Mouse (Mus musculus) kidney, adult 2 months (tissue): ENCODE measurements around the gene Slc45a1. TPM values are rescaled to one million over a fixed set of nuclear protein-coding genes. Genes with fewer than 3 reads are reported as not detected.

ENCODE experiments used
- DNase-seq: peaks from one replicate; pipeline ENCODE4 v3.0.0; 2021
- H3K27ac ChIP-seq: fragments of 200-500 bp; 2 replicates; pipeline ENCODE4 v1.5.1; 2012; ENCODE audit warnings: low read depth, low read length, control low read depth, inconsistent platforms; ENCODE audit not compliant: insufficient read depth
- H3K27me3 ChIP-seq: fragments of 200-500 bp; replicated peaks from 2 replicates; pipeline ENCODE4 v1.6.1; 2012; ENCODE audit warnings: mild to moderate bottlenecking, moderate library complexity, low read length, inconsistent platforms; ENCODE audit not compliant: control insufficient read depth, insufficient read depth
- H3K36me3 ChIP-seq: fragments of 200-500 bp; 2 replicates; pipeline ENCODE4 v1.6.1; 2012; ENCODE audit warnings: mild to moderate bottlenecking, moderate library complexity, low read length, inconsistent platforms; ENCODE audit not compliant: control insufficient read depth, insufficient read depth
- H3K4me1 ChIP-seq: fragments of 200-500 bp; 2 replicates; pipeline ENCODE4 v1.6.1; 2011; ENCODE audit warnings: low read length; ENCODE audit not compliant: control insufficient read depth, insufficient read depth
- H3K4me3 ChIP-seq: fragments of 200-500 bp; 2 replicates; pipeline ENCODE4 v1.5.1; 2011; ENCODE audit warnings: mild to moderate bottlenecking, low read depth, low read length, control low read depth; ENCODE audit not compliant: insufficient read depth
- CTCF ChIP-seq: fragments of 200-500 bp; conservative IDR thresholded peaks from 2 replicates; pipeline ENCODE4 v1.5.1; 2011; ENCODE audit warnings: low read depth, mild to moderate bottlenecking, control low read depth, low read length, moderate library complexity, mixed read lengths; ENCODE audit not compliant: insufficient read depth, insufficient read length
- POLR2A ChIP-seq: fragments of 200-500 bp; IDR thresholded peaks from one replicate; pipeline ENCODE4 v1.6.1; 2011; ENCODE audit warnings: low read depth, low read length, control low read depth
- WGBS: fragments of 180-500 bp; shearing (Covaris S2); methylation state at CpG from one replicate; pipeline ENCODE4 v1.1.7; 2018; 5-methylcytosine and 5-hydroxymethylcytosine counted together
- polyA plus RNA-seq: library from polyadenylated mRNA; depleted of rRNA; stranded (reverse); fragments of >200 nt; gene quantifications from 2 replicates; pipeline ENCODE4 v1.2.3, GENCODE M21; 2012; rRNA removed

The Slc45a1 gene
- polyA plus RNA-seq = 0.08 and 0.17 TPM in 2 replicates

DNA sequence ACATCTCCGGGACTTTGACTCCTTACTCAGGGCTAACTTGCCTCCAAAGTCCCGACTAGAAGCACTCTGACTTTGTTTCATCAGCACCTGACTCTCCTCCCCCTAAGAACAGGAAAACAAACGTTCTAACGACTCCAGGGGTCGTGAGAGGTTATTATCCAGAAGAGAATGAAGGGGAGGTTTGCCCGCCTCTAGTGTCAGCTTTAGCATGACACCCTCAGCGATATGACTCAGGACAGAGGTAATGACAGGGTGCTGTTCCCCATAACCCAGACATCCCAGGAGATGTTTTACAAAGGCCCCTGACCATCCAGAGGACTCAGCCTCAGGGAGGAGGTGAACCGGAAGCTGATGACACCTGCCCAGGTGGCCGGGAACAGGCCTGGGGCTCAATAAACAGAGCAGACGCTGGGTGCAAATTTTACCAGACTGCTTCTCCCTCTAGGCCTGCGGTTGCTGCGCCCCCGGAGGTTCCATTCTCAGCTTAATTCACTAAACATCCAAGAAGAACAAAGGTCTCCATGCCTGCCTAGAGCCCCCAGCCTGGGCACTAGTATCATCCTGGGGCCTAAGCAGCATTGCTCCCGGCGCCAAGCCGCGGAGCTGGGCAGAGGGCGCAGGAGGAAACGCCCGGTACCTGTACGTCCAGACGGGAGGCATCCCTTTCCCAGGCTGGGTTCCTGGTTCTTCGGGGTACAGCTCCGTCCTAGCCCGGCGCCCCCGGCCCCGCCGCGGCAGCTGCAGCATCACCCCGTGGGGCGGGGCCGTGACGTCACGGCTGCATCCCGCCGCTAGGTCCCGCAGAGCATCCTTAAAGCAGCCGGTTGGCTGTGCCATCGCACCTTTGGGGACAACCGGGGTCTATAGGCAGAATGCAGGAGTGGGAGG is at the start of gene Slc45a1:
Gene Slc45a1 (minus strand): TSS at position 785 of the 888 bp plus-strand sequence.
- H3K4me3 ChIP-seq = no peak within 1 kb of the TSS
- no peak for TF ChIP-seq POLR2A
- TF ChIP-seq CTCF = no peak
- 15% methylated on average over 41 of the region's 41 CpGs for WGBS

DNA sequence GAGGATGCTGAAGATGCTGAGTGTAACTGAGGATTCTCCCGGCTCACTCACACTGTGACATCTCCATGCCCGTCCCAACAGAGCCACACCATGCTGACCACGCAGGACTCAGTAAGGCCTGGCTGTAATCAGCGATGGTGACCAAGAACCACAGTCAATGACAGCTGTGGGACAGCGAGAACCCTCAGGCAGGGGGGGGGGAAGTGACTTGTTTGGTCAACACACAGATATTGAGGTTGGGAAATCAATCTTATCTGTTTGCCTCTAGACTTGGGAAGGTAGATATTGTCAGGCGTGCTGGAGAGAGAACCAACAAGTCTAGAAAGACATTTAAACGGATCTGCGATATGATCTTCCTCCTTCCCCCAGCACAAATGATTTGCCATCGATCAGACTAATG is 48.9 kb upstream of the Slc45a1 start:
- peaks cover 3% of the 10 kb centered on the region for H3K4me1 ChIP-seq
- no peak overlapping the region for H3K27ac ChIP-seq
- H3K27me3 ChIP-seq = no peaks in the 10 kb centered on the region
- H3K4me3 ChIP-seq = no peak overlapping the region
- DNase-seq = no peak
- no peaks in the 10 kb centered on the region for H3K36me3 ChIP-seq
- WGBS = 97% methylated on average over 9 of the region's 9 CpGs
- no peak for TF ChIP-seq POLR2A
- no peak for TF ChIP-seq CTCF

More for the DNA sequence above, at the start of gene Slc45a1:
- H3K27me3 ChIP-seq = no peaks in the 10 kb centered on the region
- H3K36me3 ChIP-seq = no peaks in the 10 kb centered on the region
- H3K27ac ChIP-seq = no peak within 1 kb of the TSS
- no peaks in the 10 kb centered on the region for H3K4me1 ChIP-seq
- no peak for DNase-seq

DNA sequence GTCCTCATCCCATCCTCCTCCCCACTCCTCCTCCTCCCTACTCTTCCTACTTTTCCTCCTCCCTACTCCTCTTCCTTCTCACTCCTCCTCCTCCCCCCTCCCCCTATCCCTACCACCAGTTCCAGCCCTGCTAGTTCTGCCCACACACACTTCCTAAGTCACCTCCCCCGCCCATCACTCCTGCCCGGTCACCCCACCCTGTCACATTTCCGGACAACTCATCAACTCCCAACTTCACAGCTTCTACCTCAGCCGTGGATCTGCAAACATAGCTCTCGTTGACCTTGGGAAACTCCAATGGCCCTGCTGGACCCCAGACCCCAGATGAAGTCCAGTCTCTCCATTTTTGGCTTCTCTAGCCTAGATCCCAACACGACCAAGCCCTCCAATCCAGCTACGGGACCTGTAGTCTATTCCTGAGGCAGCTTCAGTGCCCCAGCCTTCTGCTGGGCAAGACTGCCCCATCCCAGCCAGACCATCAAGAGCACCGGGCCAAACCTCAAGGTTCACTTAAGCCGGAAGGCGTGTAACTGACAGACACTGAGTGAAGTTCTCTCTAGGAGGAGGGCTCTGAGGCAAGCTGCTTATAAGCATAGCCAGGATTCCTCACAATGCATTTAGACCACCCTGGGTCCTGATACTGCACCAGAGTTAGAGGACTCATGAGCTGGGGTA is 42.6 kb upstream of the Slc45a1 start:
- TF ChIP-seq POLR2A = no peak
- no peak for TF ChIP-seq CTCF
- no peak overlapping the region for H3K4me3 ChIP-seq
- no peaks in the 10 kb centered on the region for H3K36me3 ChIP-seq
- peaks cover 10% of the 10 kb centered on the region for H3K4me1 ChIP-seq
- H3K27me3 ChIP-seq = no peaks in the 10 kb centered on the region
- DNase-seq = no peak
- no peak overlapping the region for H3K27ac ChIP-seq
- 48% methylated on average over 10 of the region's 10 CpGs for WGBS

DNA sequence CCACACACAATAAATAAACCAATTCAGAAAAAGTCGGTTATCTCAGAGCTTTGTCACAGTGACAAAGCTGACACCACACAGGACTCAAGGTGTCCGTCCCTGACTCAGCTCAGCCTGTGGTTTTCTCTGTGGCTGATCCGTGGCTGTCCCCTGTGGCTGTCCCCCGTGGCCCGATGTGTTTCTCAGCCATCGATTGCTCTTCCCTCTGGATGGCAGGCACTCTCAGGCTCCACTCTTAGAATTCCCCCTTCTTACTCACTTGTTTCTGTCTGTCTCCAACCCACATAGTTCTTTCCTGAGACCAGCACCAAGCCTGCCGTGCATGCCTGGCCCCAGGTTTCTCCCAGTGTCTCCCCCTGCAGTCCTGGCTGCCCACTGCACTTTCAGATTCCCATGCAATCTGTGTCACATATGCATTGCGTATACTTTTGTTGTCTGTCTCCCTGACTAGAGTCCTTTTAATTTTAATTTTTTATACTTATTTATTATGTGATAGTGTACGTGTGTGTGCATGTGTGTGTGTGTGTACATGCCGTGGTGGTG is 41.0 kb upstream of the Slc45a1 start:
- Histone ChIP-seq H3K4me1 (peaks cover 12% of the 10 kb centered on the region), H3K36me3 (no peaks in the 10 kb centered on the region), H3K27me3 (no peaks in the 10 kb centered on the region), H3K4me3 (no peak overlapping the region), H3K27ac (no peak overlapping the region)
- 84% methylated on average over 10 of the region's 10 CpGs for WGBS
- TF ChIP-seq CTCF = peak; percentile 36; the same call in 1 of the 2 replicates
- TF ChIP-seq POLR2A = no peak
- no peak for DNase-seq

DNA sequence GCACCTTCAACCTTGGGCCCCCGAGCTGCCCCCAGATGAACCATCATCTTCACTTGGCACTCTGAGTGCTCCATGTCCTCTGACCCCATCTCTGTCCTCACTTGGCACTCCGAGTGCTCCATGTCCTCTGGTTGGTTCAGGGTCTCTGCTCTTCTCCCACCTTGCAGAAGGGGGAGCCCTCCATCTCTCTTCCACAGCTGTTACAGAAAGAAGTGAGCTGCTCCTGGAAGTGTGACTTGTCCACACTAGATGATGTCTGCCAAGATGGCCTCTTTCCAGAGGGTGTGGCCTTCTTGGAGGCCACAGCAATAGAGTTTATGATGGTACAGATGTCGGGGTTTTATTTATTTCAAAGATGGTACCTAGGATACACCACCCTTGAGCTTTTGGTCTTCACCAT is 38.8 kb upstream of the Slc45a1 start:
- H3K4me3 ChIP-seq = no peak overlapping the region
- H3K27ac ChIP-seq = no peak overlapping the region
- TF ChIP-seq CTCF (peak; percentile 61), POLR2A (no peak)

DNA sequence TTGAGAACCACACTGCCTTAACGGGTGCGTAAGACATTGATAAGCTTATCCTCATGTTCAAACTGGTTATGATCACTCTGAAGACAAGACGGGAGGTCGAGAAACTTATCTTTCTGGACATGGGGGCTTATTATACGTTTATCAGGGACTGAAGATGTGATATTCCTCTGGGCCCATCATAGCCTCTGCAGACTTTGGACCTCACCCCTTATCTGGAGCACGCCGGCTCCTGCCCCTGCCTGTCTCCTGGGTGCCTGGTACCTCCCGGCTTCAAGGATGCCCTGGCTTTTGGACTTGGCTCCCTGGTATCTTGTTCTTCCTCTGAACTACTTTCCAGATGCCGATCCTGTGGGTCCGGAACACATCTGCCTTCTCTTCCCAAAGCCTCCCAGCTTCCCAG is 37.6 kb upstream of the Slc45a1 start:
- no peak for TF ChIP-seq POLR2A
- TF ChIP-seq CTCF = no peak
- Histone ChIP-seq H3K27me3 (no peaks in the 10 kb centered on the region), H3K36me3 (no peaks in the 10 kb centered on the region), H3K27ac (no peak overlapping the region), H3K4me3 (no peak overlapping the region), H3K4me1 (peaks cover 33% of the 10 kb centered on the region)
- DNase-seq = no peak
- WGBS = 81% methylated on average over 10 of the region's 10 CpGs

More for the DNA sequence above, 38.8 kb upstream of the Slc45a1 start:
- DNase-seq = peak; percentile 66
- Histone ChIP-seq H3K4me1 (peaks cover 29% of the 10 kb centered on the region), H3K36me3 (no peaks in the 10 kb centered on the region), H3K27me3 (no peaks in the 10 kb centered on the region)
- 47% methylated on average over 3 of the region's 3 CpGs for WGBS
